Mouse (Mus musculus) subcutaneous adipose tissue, adult 2 months (tissue): ENCODE measurements around the gene Ppif. TPM values are rescaled to one million over a fixed set of nuclear protein-coding genes. Genes with fewer than 3 reads are reported as not detected.

ENCODE experiments used
- polyA plus RNA-seq: library from polyadenylated mRNA; depleted of rRNA; stranded (reverse); fragments of >200 nt; gene quantifications from 2 replicates; pipeline ENCODE4 v1.2.3, GENCODE M21; 2012; ENCODE audit warnings: low replicate concordance; rRNA removed

Ppif gene
- polyA plus RNA-seq = 46.3 and 54.7 TPM in 2 replicates

DNA sequence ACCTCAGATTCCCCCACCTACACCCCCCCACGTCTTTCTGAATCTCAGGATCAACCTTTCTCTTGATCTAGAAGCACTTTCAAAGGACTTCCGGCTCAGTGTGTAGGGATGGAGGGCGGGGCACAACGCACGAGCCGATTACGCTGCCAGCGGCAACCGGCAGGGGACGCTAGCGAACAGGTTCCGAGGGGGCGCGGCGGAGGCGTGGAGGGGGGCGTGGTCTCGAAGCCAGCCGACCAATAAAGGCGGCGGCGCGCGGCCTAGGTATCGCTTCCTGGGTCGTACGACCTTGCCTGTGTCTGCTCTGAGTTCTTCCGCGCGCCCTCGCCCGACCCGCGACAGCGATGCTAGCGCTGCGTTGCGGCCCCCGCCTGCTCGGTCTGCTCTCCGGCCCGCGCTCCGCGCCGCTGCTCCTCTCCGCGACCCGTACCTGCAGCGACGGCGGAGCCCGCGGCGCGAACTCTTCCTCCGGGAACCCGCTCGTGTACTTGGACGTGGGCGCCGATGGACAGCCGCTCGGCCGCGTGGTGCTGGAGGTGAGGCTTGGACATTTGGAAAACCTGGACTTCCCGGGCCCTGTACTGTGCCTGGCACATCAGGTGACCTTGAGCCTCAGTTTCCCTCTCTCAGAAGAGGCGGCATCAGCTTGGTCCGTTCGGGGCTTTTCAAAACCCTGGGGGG lies at the start of gene Ppif:
Ppif (plus strand) TSS at position 267 of the 681 bp plus-strand sequence.

Other genes starting within 250 kb of the Ppif start
- gene Zmiz1, start 235.0 kb upstream of the Ppif start, polyA plus RNA-seq = 29.8 and 55.2 TPM in 2 replicates
- 98.8 and 137 TPM in 2 replicates for gene Zcchc24, start 74.9 kb downstream of the Ppif start, polyA plus RNA-seq
- 75.0 and 121 TPM in 2 replicates for gene Anxa11, start 148.0 kb downstream of the Ppif start, polyA plus RNA-seq
- gene Plac9a, start 208.9 kb downstream of the Ppif start, polyA plus RNA-seq = 8.3 and 11.2 TPM in 2 replicates
- 9.6 and 10.5 TPM in 2 replicates for gene Tmem254a, start 233.5 kb downstream of the Ppif start, polyA plus RNA-seq
- not detected in 2 replicates for gene Cphx1, start 244.2 kb downstream of the Ppif start, polyA plus RNA-seq